Mouse (Mus musculus) liver, postnatal 0 days (tissue): ENCODE results near the gene Zfyve27. TPM values are rescaled to one million over a fixed set of nuclear protein-coding genes. Genes with fewer than 3 reads are reported as not detected.

Experiments
- ATAC-seq: fragments of 200-750 bp; cut with Nextera tagmentation; 2 replicates; pipeline ENCODE4 v1.8.0; 2017; ENCODE audit warnings: mild to moderate bottlenecking, moderate library complexity
- DNase-seq: peaks from one replicate; pipeline ENCODE4 v3.0.0-alpha.2; 2016
- H3K27ac ChIP-seq: fragments of 300-500 bp; sonication (generic); 2 replicates; pipeline ENCODE4 v1.5.1; 2014; ENCODE audit warnings: antibody characterized with exemption, moderate library complexity, mild to moderate bottlenecking, low read depth
- H3K27me3 ChIP-seq: fragments of 300-500 bp; sonication (generic); 2 replicates; pipeline ENCODE4 v1.6.1; 2014; ENCODE audit warnings: low read length, control low read depth, mixed read lengths; ENCODE audit not compliant: insufficient read depth
- H3K36me3 ChIP-seq: fragments of 300-500 bp; sonication (generic); replicated peaks from 2 replicates; pipeline ENCODE4 v1.6.1; 2014; ENCODE audit warnings: mild to moderate bottlenecking, control low read depth, low read length, moderate library complexity, mixed read lengths; ENCODE audit not compliant: insufficient read depth
- H3K4me1 ChIP-seq: fragments of 300-500 bp; sonication (generic); 2 replicates; pipeline ENCODE4 v1.6.1; 2014; ENCODE audit warnings: antibody characterized with exemption, mild to moderate bottlenecking, control low read depth; ENCODE audit not compliant: insufficient read depth
- H3K4me2 ChIP-seq: fragments of 300-500 bp; sonication (generic); 2 replicates; pipeline ENCODE4 v1.6.1; 2014; ENCODE audit warnings: low read depth, mild to moderate bottlenecking, low read length, moderate library complexity, mixed read lengths
- H3K4me3 ChIP-seq: fragments of 300-500 bp; sonication (generic); 2 replicates; pipeline ENCODE4 v1.5.1; 2014; ENCODE audit warnings: low read depth, low read length
- H3K9ac ChIP-seq: fragments of 300-500 bp; sonication (generic); replicated peaks from 2 replicates; pipeline ENCODE4 v1.6.1; 2014; ENCODE audit warnings: mild to moderate bottlenecking, moderate library complexity
- H3K9me3 ChIP-seq: fragments of 300-500 bp; sonication (generic); 2 replicates; pipeline ENCODE4 v1.6.1; 2016; ENCODE audit warnings: mild to moderate bottlenecking, control low read depth, low read length, mixed read lengths
- CTCF ChIP-seq: sonication (generic); IDR thresholded peaks from 2 replicates; pipeline ENCODE4 v1.5.1; 2016; ENCODE audit warnings: antibody characterized with exemption, low read depth
- EP300 ChIP-seq: IDR thresholded peaks from 2 replicates; pipeline ENCODE4 v1.6.1; 2016; ENCODE audit warnings: antibody characterized with exemption, low read depth, mild to moderate bottlenecking
- WGBS: fragments of 180-500 bp; shearing (Covaris S2); extraction: QIAGEN DNeasy Blood & Tissue Kit; methylation state at CpG from one replicate; pipeline ENCODE4 v1.1.7; 2014; ENCODE audit not compliant: insufficient replicate concordance; 5-methylcytosine and 5-hydroxymethylcytosine counted together
- polyA plus RNA-seq: library from polyadenylated mRNA; unstranded; fragments of >200 nt; fragmentation: Nextera tagmentation; extraction: Ambion mirVana; gene quantifications from 2 replicates; pipeline ENCODE4 v1.2.1, GENCODE M21; 2015

Gene Zfyve27
- polyA plus RNA-seq, 1 experiment from 2014 or later = 8.5 TPM

GRCm38 (mm10) chr19:42182673-42183072, 18.9 kb downstream of the Zfyve27 start:
- Histone ChIP-seq H3K4me3 (no peak overlapping the region), H3K4me1 (no peaks in the 10 kb centered on the region), H3K36me3 (peaks cover 68% of the 10 kb centered on the region), H3K4me2 (no peak overlapping the region), H3K9me3 (no peaks in the 10 kb centered on the region), H3K27me3 (no peaks in the 10 kb centered on the region), H3K27ac (no peak overlapping the region), H3K9ac (no peak overlapping the region)
- ATAC-seq = no peak
- no peak for DNase-seq
- 77% methylated on average over 6 of the region's 6 CpGs for WGBS
- TF ChIP-seq EP300 = no peak
- peak; percentile 64 for TF ChIP-seq CTCF

GRCm38 (mm10) chr19:42189735-42190134, 26.0 kb downstream of the Zfyve27 start:
- H3K9me3 ChIP-seq = no peaks in the 10 kb centered on the region
- no peak overlapping the region for H3K9ac ChIP-seq
- 64% methylated on average over 4 of the region's 4 CpGs for WGBS
- no peak for TF ChIP-seq CTCF
- TF ChIP-seq EP300 = no peak
- no peaks in the 10 kb centered on the region for H3K27me3 ChIP-seq
- no peak for ATAC-seq
- peaks cover 42% of the 10 kb centered on the region for H3K36me3 ChIP-seq
- H3K4me1 ChIP-seq = no peaks in the 10 kb centered on the region
- no peak overlapping the region for H3K27ac ChIP-seq
- no peak for DNase-seq
- H3K4me2 ChIP-seq = no peak overlapping the region
- H3K4me3 ChIP-seq = no peak overlapping the region

- H3K4me2 ChIP-seq = no peak overlapping the region
- no peak for TF ChIP-seq EP300
- peak; percentile 88 for TF ChIP-seq CTCF
- no peaks in the 10 kb centered on the region for H3K4me1 ChIP-seq
- DNase-seq = peak; percentile 71
- H3K9ac ChIP-seq = no peak overlapping the region
- H3K27me3 ChIP-seq = no peaks in the 10 kb centered on the region
- H3K4me3 ChIP-seq = no peak overlapping the region
- H3K9me3 ChIP-seq = no peaks in the 10 kb centered on the region
- ATAC-seq = peak; percentile 45; the same call in 1 of the 2 replicates
- peaks cover 36% of the 10 kb centered on the region for H3K36me3 ChIP-seq
- H3K27ac ChIP-seq = no peak overlapping the region
- 33% methylated on average over 5 of the region's 5 CpGs for WGBS
Observed at GRCm38 (mm10) chr19:42190494-42190893, 26.7 kb downstream of the Zfyve27 start.

GRCm38 (mm10) chr19:42193311-42193710, 29.6 kb downstream of the Zfyve27 start:
- Histone ChIP-seq H3K36me3 (peaks cover 22% of the 10 kb centered on the region), H3K4me3 (no peak overlapping the region), H3K4me1 (no peaks in the 10 kb centered on the region), H3K27ac (no peak overlapping the region), H3K9me3 (no peaks in the 10 kb centered on the region), H3K9ac (no peak overlapping the region), H3K27me3 (no peaks in the 10 kb centered on the region), H3K4me2 (no peak overlapping the region)
- TF ChIP-seq EP300 (no peak), CTCF (no peak)
- WGBS = 93% methylated on average over 2 of the region's 2 CpGs
- DNase-seq = no peak
- ATAC-seq = no peak

GRCm38 (mm10) chr19:42196378-42196777, 32.6 kb downstream of the Zfyve27 start:
- Histone ChIP-seq H3K4me1 (no peaks in the 10 kb centered on the region), H3K9me3 (no peaks in the 10 kb centered on the region), H3K4me3 (no peak overlapping the region), H3K27me3 (peaks cover 26% of the 10 kb centered on the region), H3K27ac (no peak overlapping the region), H3K4me2 (no peak overlapping the region), H3K36me3 (peaks cover 10% of the 10 kb centered on the region), H3K9ac (no peak overlapping the region)
- 54% methylated on average over 4 of the region's 4 CpGs for WGBS
- no peak for DNase-seq
- TF ChIP-seq EP300 = no peak
- TF ChIP-seq CTCF = no peak
- no peak for ATAC-seq

GRCm38 (mm10) chr19:42197066-42197465, 33.3 kb downstream of the Zfyve27 start:
- Histone ChIP-seq H3K4me3 (no peak overlapping the region), H3K4me2 (no peak overlapping the region), H3K27ac (no peak overlapping the region), H3K9me3 (no peaks in the 10 kb centered on the region), H3K36me3 (peaks cover 4% of the 10 kb centered on the region; the same call in 1 of the 2 replicates), H3K9ac (no peak overlapping the region), H3K27me3 (peaks cover 33% of the 10 kb centered on the region), H3K4me1 (no peaks in the 10 kb centered on the region)
- ATAC-seq = no peak
- WGBS = 63% methylated on average over 4 of the region's 4 CpGs
- DNase-seq = no peak
- TF ChIP-seq CTCF = peak; percentile 20; the same call in 1 of the 2 replicates
- TF ChIP-seq EP300 = no peak

- no peak overlapping the region for H3K9ac ChIP-seq
- no peak overlapping the region for H3K4me3 ChIP-seq
- 60% methylated on average over 11 of the region's 11 CpGs for WGBS
- H3K27me3 ChIP-seq = peaks cover 42% of the 10 kb centered on the region
- no peaks in the 10 kb centered on the region for H3K36me3 ChIP-seq
- TF ChIP-seq CTCF (no peak), EP300 (no peak)
- DNase-seq (no peak), ATAC-seq (no peak)
- H3K9me3 ChIP-seq = no peaks in the 10 kb centered on the region
- no peaks in the 10 kb centered on the region for H3K4me1 ChIP-seq
- H3K27ac ChIP-seq = no peak overlapping the region
- no peak overlapping the region for H3K4me2 ChIP-seq
Observed at GRCm38 (mm10) chr19:42198026-42198425, 34.3 kb downstream of the Zfyve27 start.
